Mouse (Mus musculus) liver, adult 2 months (tissue): ENCODE data around the gene Fam229a. TPM values are rescaled to one million over a fixed set of nuclear protein-coding genes. Genes with fewer than 3 reads are reported as not detected.

Experiments
- DNase-seq: peaks from one replicate; pipeline ENCODE4 v3.0.0-alpha.2; 2011; ENCODE audit warnings: low read depth, low spot score; ENCODE audit errors: extremely low read depth
- H3K27ac ChIP-seq: fragments of 200-500 bp; replicated peaks from 2 replicates; pipeline ENCODE4 v1.5.1; 2012; ENCODE audit warnings: low read depth, mild to moderate bottlenecking, control low read depth, inconsistent platforms, low read length; ENCODE audit not compliant: insufficient read depth
- H3K27me3 ChIP-seq: fragments of 200-500 bp; 2 replicates; pipeline ENCODE4 v1.6.1; 2012; ENCODE audit warnings: mild to moderate bottlenecking, moderate library complexity, low read length, inconsistent platforms; ENCODE audit not compliant: control insufficient read depth, insufficient read depth
- H3K36me3 ChIP-seq: fragments of 200-500 bp; 2 replicates; pipeline ENCODE4 v1.6.1; 2012; ENCODE audit warnings: low read length, inconsistent platforms; ENCODE audit not compliant: control insufficient read depth, insufficient read depth
- H3K4me1 ChIP-seq: fragments of 200-500 bp; 2 replicates; pipeline ENCODE4 v1.6.1; 2011; ENCODE audit warnings: low read length; ENCODE audit not compliant: control insufficient read depth, insufficient read depth
- H3K4me3 ChIP-seq: fragments of 200-500 bp; 2 replicates; pipeline ENCODE4 v1.5.1; 2011; ENCODE audit warnings: low read depth, mild to moderate bottlenecking, control low read depth, low read length, moderate library complexity; ENCODE audit not compliant: insufficient read depth
- H3K79me2 ChIP-seq: fragments of 200-500 bp; 2 replicates; pipeline ENCODE4 v1.6.1; 2012; ENCODE audit warnings: inconsistent platforms, mild to moderate bottlenecking, low read length, moderate library complexity; ENCODE audit not compliant: control insufficient read depth, insufficient read depth
- H3K9ac ChIP-seq: fragments of 200-500 bp; 2 replicates; pipeline ENCODE4 v1.6.1; 2012; ENCODE audit warnings: low read depth, mild to moderate bottlenecking, control low read depth, inconsistent platforms, low read length
- CTCF ChIP-seq: fragments of 200-500 bp; IDR thresholded peaks from 2 replicates; pipeline ENCODE4 v1.5.1; 2011; ENCODE audit warnings: low read depth, low read length, control low read depth
- POLR2A ChIP-seq: fragments of 200-500 bp; IDR thresholded peaks from 2 replicates; pipeline ENCODE4 v1.6.1; 2011; ENCODE audit warnings: low read length, control low read depth; ENCODE audit not compliant: insufficient read depth; ENCODE audit errors: extremely low read depth
- WGBS: fragments of 180-500 bp; shearing (Covaris S2); methylation state at CpG from one replicate; pipeline ENCODE4 v1.1.7; 2018; 5-methylcytosine and 5-hydroxymethylcytosine counted together
- polyA plus RNA-seq: library from polyadenylated mRNA; depleted of rRNA; stranded (reverse); fragments of >200 nt; gene quantifications from 2 replicates; pipeline ENCODE4 v1.2.3, GENCODE M21; 2012; rRNA removed
- total RNA-seq: library from RNA; depleted of rRNA; stranded (reverse); fragments of >200 nt; gene quantifications from 2 replicates; pipeline ENCODE4 v1.2.3, GENCODE M21; 2014; rRNA removed

The Fam229a gene
- total RNA-seq (not detected in 2 replicates), polyA plus RNA-seq (0.38 TPM in 1 of 2 replicates, not detected in the other)

- Histone ChIP-seq H3K9ac (peak within 1 kb of the TSS; percentile 36; the same call in 1 of the 2 replicates), H3K27me3 (peaks cover 3% of the 10 kb centered on the region), H3K27ac (no peak within 1 kb of the TSS), H3K36me3 (peaks cover 9% of the 10 kb centered on the region), H3K4me1 (peaks cover 3% of the 10 kb centered on the region; the same call in 1 of the 2 replicates), H3K79me2 (no peaks in the 10 kb centered on the region), H3K4me3 (peak within 1 kb of the TSS; percentile 8; the same call in 1 of the 2 replicates)
- TF ChIP-seq CTCF (peak; percentile 18; the same call in 1 of the 2 replicates), POLR2A (no peak)
- DNase-seq: peak; percentile 17
- WGBS: 8% methylated on average over 69 of the region's 70 CpGs
Observed at GRCm38 (mm10) chr4:129490972-129491880, at the start of gene Fam229a, which contains the start of gene Tssk3. TSS of gene Fam229a (plus strand) at chr4:129491190. TSS of gene Tssk3 (minus strand) at chr4:129491022.

GRCm38 (mm10) chr4:129447360-129447759 is 43.6 kb upstream of the Fam229a start:
- H3K4me3 ChIP-seq: no peak overlapping the region
- TF ChIP-seq CTCF: no peak
- TF ChIP-seq POLR2A: no peak
- no peaks in the 10 kb centered on the region; the same call in 1 of the 2 replicates for H3K27me3 ChIP-seq
- no peak overlapping the region for H3K27ac ChIP-seq
- H3K4me1 ChIP-seq: no peaks in the 10 kb centered on the region; the same call in 1 of the 2 replicates
- no peaks in the 10 kb centered on the region for H3K36me3 ChIP-seq
- DNase-seq: no peak
- H3K9ac ChIP-seq: no peak overlapping the region
- WGBS: 86% methylated on average over 8 of the region's 8 CpGs
- H3K79me2 ChIP-seq: no peaks in the 10 kb centered on the region

GRCm38 (mm10) chr4:129447778-129448563 is 43.0 kb upstream of the Fam229a start:
- 81% methylated on average over 11 of the region's 11 CpGs for WGBS
- no peak for DNase-seq
- Histone ChIP-seq H3K4me1 (no peaks in the 10 kb centered on the region; the same call in 1 of the 2 replicates), H3K4me3 (no peak overlapping the region), H3K27me3 (no peaks in the 10 kb centered on the region; the same call in 1 of the 2 replicates), H3K79me2 (no peaks in the 10 kb centered on the region), H3K9ac (no peak overlapping the region), H3K36me3 (no peaks in the 10 kb centered on the region), H3K27ac (no peak overlapping the region)
- TF ChIP-seq CTCF: no peak
- TF ChIP-seq POLR2A: no peak

- 46% methylated on average over 6 of the region's 6 CpGs for WGBS
- Histone ChIP-seq H3K36me3 (no peaks in the 10 kb centered on the region), H3K4me3 (no peak overlapping the region), H3K27me3 (no peaks in the 10 kb centered on the region; the same call in 1 of the 2 replicates), H3K9ac (no peak overlapping the region), H3K27ac (no peak overlapping the region), H3K4me1 (no peaks in the 10 kb centered on the region; the same call in 1 of the 2 replicates), H3K79me2 (no peaks in the 10 kb centered on the region)
- peak; percentile 82 for DNase-seq
- TF ChIP-seq CTCF (no peak), POLR2A (no peak)
Observed at GRCm38 (mm10) chr4:129448713-129449112, 42.3 kb upstream of the Fam229a start.

GRCm38 (mm10) chr4:129450851-129451250 is 40.1 kb upstream of the Fam229a start:
- H3K27ac ChIP-seq: no peak overlapping the region
- H3K4me3 ChIP-seq: no peak overlapping the region
- H3K27me3 ChIP-seq: no peaks in the 10 kb centered on the region
- no peak for DNase-seq
- H3K9ac ChIP-seq: no peak overlapping the region
- H3K4me1 ChIP-seq: no peaks in the 10 kb centered on the region; the same call in 1 of the 2 replicates
- no peaks in the 10 kb centered on the region for H3K36me3 ChIP-seq
- H3K79me2 ChIP-seq: no peaks in the 10 kb centered on the region
- WGBS: 63% methylated on average over 2 of the region's 2 CpGs
- no peak for TF ChIP-seq POLR2A
- no peak for TF ChIP-seq CTCF
